Mouse (Mus musculus): ENCODE data around the gene S100a3.
A peak's percentile ranks its signal among the peaks of the same experiment; 100 is the strongest.

DNA sequence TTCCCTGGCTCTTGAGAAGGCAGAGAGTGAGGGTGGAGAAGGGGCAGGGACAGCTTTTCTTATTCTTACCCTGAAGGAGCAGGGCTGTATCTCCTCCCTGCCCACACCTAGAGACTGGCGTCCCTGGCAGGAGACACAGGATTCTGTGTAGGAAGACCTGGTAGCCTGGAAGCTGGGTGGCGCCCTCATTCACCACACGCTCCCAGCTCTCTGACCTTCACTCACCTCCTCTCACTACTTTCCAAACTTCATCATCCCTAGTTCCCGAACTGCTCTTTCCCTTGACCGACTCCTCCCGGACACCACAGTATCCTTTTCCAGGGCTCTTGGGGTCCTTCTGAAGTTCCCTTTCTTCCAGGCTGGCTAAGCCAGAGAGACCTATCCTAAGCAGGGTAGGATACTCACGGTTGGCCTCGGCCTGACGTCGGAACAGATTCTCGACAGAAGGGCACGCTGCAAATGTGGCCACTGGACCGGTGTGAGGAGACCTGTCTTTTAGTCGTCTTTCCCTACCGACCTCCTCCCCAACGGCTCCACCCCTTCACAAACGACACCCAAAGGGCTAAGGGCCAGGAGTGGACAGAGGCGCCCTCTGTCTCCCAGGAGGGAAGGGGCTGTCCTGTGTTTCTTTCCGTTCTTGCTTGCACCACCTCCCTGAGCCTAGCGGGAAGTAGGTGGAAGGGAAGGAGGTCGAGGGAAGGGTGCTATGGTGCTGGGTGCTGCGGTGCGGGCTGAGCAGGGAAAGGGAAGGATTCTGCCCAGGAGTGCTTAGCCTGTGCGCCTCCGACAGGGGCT, 46.4 kb upstream of the S100a3 start, which contains the start of the genes S100a1 and S100a13:
- peak; percentile 42 for TF ChIP-seq CTCF (IDR thresholded peaks at IDR 0.05; ENCODE audit: low read depth, low read length)
- no peak for TF ChIP-seq EP300 (IDR thresholded peaks at IDR 0.05; ENCODE audit: insufficient read depth, low read depth, low read length)
- no peak for TF ChIP-seq POLR2A (IDR thresholded peaks at IDR 0.05; ENCODE audit: insufficient read depth, low read length)

Data from ES-Bruce4 (cell line).